Mouse (Mus musculus) hindbrain, embryonic 15.5 days (tissue): ENCODE data around the gene B3gat3. TPM values are rescaled to one million over a fixed set of nuclear protein-coding genes. Genes with fewer than 3 reads are reported as not detected.
A peak's percentile ranks its signal among the peaks of the same experiment; 100 is the strongest.
"Not testable (repeated sequence)": the region's sequence is repeated elsewhere in the genome, so short reads cannot be mapped to it uniquely, and the experiment has no call there.

Experiments used
- ATAC-seq: fragments of 200-750 bp; cut with Nextera tagmentation; 2 replicates; pipeline ENCODE4 v1.8.0; 2017; ENCODE audit warnings: low read depth, moderate number of reproducible peaks, moderate TSS enrichment; ENCODE audit not compliant: low FRiP score
- H3K27ac ChIP-seq: fragments of 300-500 bp; sonication (generic); replicated peaks from 2 replicates; pipeline ENCODE4 v1.5.1; 2015; ENCODE audit warnings: mild to moderate bottlenecking, inconsistent platforms
- H3K27me3 ChIP-seq: fragments of 300-500 bp; sonication (generic); 2 replicates; pipeline ENCODE4 v1.6.1; 2015; ENCODE audit warnings: control low read depth, inconsistent platforms
- H3K36me3 ChIP-seq: fragments of 300-500 bp; sonication (generic); 2 replicates; pipeline ENCODE4 v1.6.1; 2015; ENCODE audit warnings: control low read depth, inconsistent platforms
- H3K4me1 ChIP-seq: fragments of 300-500 bp; sonication (generic); replicated peaks from 2 replicates; pipeline ENCODE4 v1.6.1; 2015; ENCODE audit warnings: control low read depth, inconsistent platforms
- H3K4me2 ChIP-seq: fragments of 300-500 bp; sonication (generic); 2 replicates; pipeline ENCODE4 v1.6.1; 2015; ENCODE audit warnings: moderate library complexity, mild to moderate bottlenecking, inconsistent platforms
- H3K4me3 ChIP-seq: fragments of 300-500 bp; sonication (generic); 2 replicates; pipeline ENCODE4 v1.5.1; 2015; ENCODE audit warnings: mild to moderate bottlenecking, inconsistent platforms
- H3K9ac ChIP-seq: fragments of 300-500 bp; sonication (generic); 2 replicates; pipeline ENCODE4 v1.6.1; 2015; ENCODE audit warnings: inconsistent platforms
- H3K9me3 ChIP-seq: fragments of 300-500 bp; sonication (generic); 2 replicates; pipeline ENCODE4 v1.6.1; 2016; ENCODE audit warnings: control low read depth, inconsistent platforms
- WGBS: fragments of 180-500 bp; shearing (Covaris S2); methylation state at CpG from one replicate; pipeline ENCODE4 v1.1.7; 2015; 5-methylcytosine and 5-hydroxymethylcytosine counted together
- microRNA-seq: library from miRNA; unstranded; fragments of <30 nt; microRNA quantifications from one replicate; pipeline ENCODE4, GENCODE M21; 2016
- polyA plus RNA-seq: library from polyadenylated mRNA; unstranded; fragments of >200 nt; fragmentation: Nextera tagmentation; extraction: Ambion mirVana; gene quantifications from 2 replicates; pipeline ENCODE4 v1.2.1, GENCODE M21; 2015

The B3gat3 gene
- polyA plus RNA-seq, 1 experiment from 2014 or later, result 98.1 TPM

- 7% methylated on average over 9 of the region's 9 CpGs for WGBS
- H3K4me2 ChIP-seq, result peak overlapping the region; percentile 68
- H3K4me3 ChIP-seq, result peak overlapping the region; percentile 79
- ATAC-seq, result no peak
- no peaks in the 10 kb centered on the region for H3K27me3 ChIP-seq
- peak overlapping the region; percentile 77 for H3K9ac ChIP-seq
- peaks cover 74% of the 10 kb centered on the region for H3K36me3 ChIP-seq
- peak overlapping the region; percentile 83 for H3K27ac ChIP-seq
- peaks cover 24% of the 10 kb centered on the region for H3K4me1 ChIP-seq
- H3K9me3 ChIP-seq, result no peaks in the 10 kb centered on the region
These were observed 47.7 kb downstream of the B3gat3 start for GRCm38 (mm10) chr19:8967893-8968292.

GRCm38 (mm10) chr19:8972491-8972890 lies 52.3 kb downstream of the B3gat3 start:
- H3K27me3 ChIP-seq, H3K27ac ChIP-seq, ATAC-seq, H3K9me3 ChIP-seq, H3K9ac ChIP-seq, H3K4me3 ChIP-seq, H3K4me2 ChIP-seq: not testable (repeated sequence)
- peaks cover 83% of the 10 kb centered on the region for H3K36me3 ChIP-seq
- peaks cover 15% of the 10 kb centered on the region for H3K4me1 ChIP-seq
- 91% methylated on average over 8 of the region's 8 CpGs for WGBS

DNA sequence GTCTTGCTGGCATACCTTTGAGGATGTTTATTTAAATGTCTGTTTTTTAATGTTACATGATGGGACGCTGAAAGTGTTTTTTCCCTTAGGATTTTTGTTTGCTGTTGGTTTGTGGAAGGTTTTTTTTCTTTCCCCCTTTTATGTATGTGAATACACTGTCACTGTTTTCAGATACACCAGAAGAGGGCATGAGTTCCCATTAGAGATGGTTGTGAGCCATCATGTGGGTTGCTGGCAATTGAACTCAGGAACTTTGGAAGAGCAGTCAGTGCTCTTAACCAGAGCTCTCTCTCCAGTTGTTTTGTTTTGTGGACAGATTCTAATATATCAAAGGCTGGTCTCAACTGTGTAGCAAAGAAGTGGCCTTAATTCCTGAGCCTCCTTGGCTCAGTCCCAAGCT lies 54.5 kb downstream of the B3gat3 start:
- ATAC-seq, result no peak
- Histone ChIP-seq H3K4me2 (no peak overlapping the region), H3K4me1 (no peaks in the 10 kb centered on the region), H3K36me3 (peaks cover 93% of the 10 kb centered on the region), H3K9ac (no peak overlapping the region), H3K4me3 (no peak overlapping the region), H3K9me3 (no peaks in the 10 kb centered on the region), H3K27me3 (no peaks in the 10 kb centered on the region), H3K27ac (no peak overlapping the region)
- 91% methylated on average over 1 of the region's 1 CpGs for WGBS

- no peak for ATAC-seq
- 97% methylated on average over 2 of the region's 2 CpGs for WGBS
- Histone ChIP-seq H3K36me3 (peaks cover 91% of the 10 kb centered on the region), H3K27ac (no peak overlapping the region), H3K9ac (no peak overlapping the region), H3K4me1 (no peaks in the 10 kb centered on the region), H3K4me2 (no peak overlapping the region), H3K4me3 (no peak overlapping the region), H3K9me3 (no peaks in the 10 kb centered on the region), H3K27me3 (no peaks in the 10 kb centered on the region)
These were observed 55.3 kb downstream of the B3gat3 start for GRCm38 (mm10) chr19:8975491-8975890.

DNA sequence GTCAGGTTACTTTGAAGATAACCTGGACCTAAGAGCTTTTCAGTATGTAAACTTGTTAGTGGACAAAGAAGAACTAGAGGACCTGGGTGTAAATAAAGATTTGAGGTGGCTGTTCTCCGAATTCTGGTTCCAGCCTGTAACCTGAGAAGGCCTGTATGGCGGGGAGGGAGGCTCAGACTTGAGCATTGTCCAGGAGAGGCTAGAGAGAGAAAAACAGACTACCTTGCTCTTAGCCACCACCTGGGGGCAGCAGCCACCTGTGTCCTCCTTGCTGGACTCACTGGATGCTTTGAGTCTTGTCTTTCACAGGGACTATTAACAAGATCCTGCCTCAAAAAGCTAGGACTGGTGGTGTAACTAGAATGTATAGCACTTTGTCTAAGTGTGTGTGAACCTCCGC lies 56.4 kb downstream of the B3gat3 start:
- Histone ChIP-seq H3K36me3 (peaks cover 81% of the 10 kb centered on the region), H3K27ac (no peak overlapping the region), H3K9me3 (no peaks in the 10 kb centered on the region), H3K4me2 (no peak overlapping the region), H3K4me3 (no peak overlapping the region), H3K9ac (no peak overlapping the region), H3K27me3 (no peaks in the 10 kb centered on the region), H3K4me1 (no peaks in the 10 kb centered on the region)
- 0 out of 2 replicates have a peak, but pooled peaks have one; percentile 55 for ATAC-seq
- 63% methylated on average over 3 of the region's 3 CpGs for WGBS

Small RNAs within 50 kb of the gene (microRNA-seq; reads per million reads assigned to microRNA genes)
- not detected for gene Mir5136

Other genes with a start within 250 kb of the B3gat3 start
- gene Slc3a2, start 197.0 kb upstream of the B3gat3 start, polyA plus RNA-seq, result 170 and 175 TPM in 2 replicates
- 91.9 and 96.1 TPM in 2 replicates for gene Wdr74, start 184.5 kb upstream of the B3gat3 start, polyA plus RNA-seq
- 1.3 and 1.7 TPM in 2 replicates for gene 1700092M07Rik, start 179.7 kb upstream of the B3gat3 start, polyA plus RNA-seq
- 113 and 122 TPM in 2 replicates for gene Stx5a, start 179.0 kb upstream of the B3gat3 start, polyA plus RNA-seq
- 142 and 145 TPM in 2 replicates for gene Nxf1, start 163.3 kb upstream of the B3gat3 start, polyA plus RNA-seq
- gene Tmem223, start 149.4 kb upstream of the B3gat3 start, polyA plus RNA-seq, result 213 and 214 TPM in 2 replicates
- 31.6 and 33.1 TPM in 2 replicates for gene Tmem179b, start 145.9 kb upstream of the B3gat3 start, polyA plus RNA-seq
- gene Taf6l, start 134.0 kb upstream of the B3gat3 start, polyA plus RNA-seq, result 30.5 and 32.8 TPM in 2 replicates
- 133 and 144 TPM in 2 replicates for gene Polr2g, start 121.8 kb upstream of the B3gat3 start, polyA plus RNA-seq
- 7.8 and 8.6 TPM in 2 replicates for gene Zbtb3, start 117.8 kb upstream of the B3gat3 start, polyA plus RNA-seq
- gene Ttc9c, start 101.0 kb upstream of the B3gat3 start, polyA plus RNA-seq, result 56.8 and 58.6 TPM in 2 replicates
- 5.4 and 6.5 TPM in 2 replicates for gene Hnrnpul2, start 100.4 kb upstream of the B3gat3 start, polyA plus RNA-seq
- not detected in 2 replicates for gene AC129217.1, start 90.6 kb upstream of the B3gat3 start, polyA plus RNA-seq
- 101 and 104 TPM in 2 replicates for gene Bscl2, start 82.9 kb upstream of the B3gat3 start, polyA plus RNA-seq
- 450 and 460 TPM in 2 replicates for gene Gng3, start 81.2 kb upstream of the B3gat3 start, polyA plus RNA-seq
- gene Lrrn4cl, start 69.6 kb upstream of the B3gat3 start, polyA plus RNA-seq, result 0.61 and 0.92 TPM in 2 replicates
- 141 and 145 TPM in 2 replicates for gene Ubxn1, start 48.9 kb upstream of the B3gat3 start, polyA plus RNA-seq
- 60.2 and 61.5 TPM in 2 replicates for gene Uqcc3, start 39.5 kb upstream of the B3gat3 start, polyA plus RNA-seq
- 43.0 and 45.2 TPM in 2 replicates for gene Lbhd1, start 36.6 kb upstream of the B3gat3 start, polyA plus RNA-seq
- gene Gm49403, start 36.4 kb upstream of the B3gat3 start, polyA plus RNA-seq, result not detected in 2 replicates
- gene 1810009A15Rik, start 31.5 kb upstream of the B3gat3 start, polyA plus RNA-seq, result 45.3 and 51.6 TPM in 2 replicates
- not detected in 2 replicates for gene Gm49416, start 31.4 kb upstream of the B3gat3 start, polyA plus RNA-seq
- 33.0 and 35.3 TPM in 2 replicates for gene Ints5, start 27.4 kb upstream of the B3gat3 start, polyA plus RNA-seq
- gene Ganab, start 22.3 kb upstream of the B3gat3 start, polyA plus RNA-seq, result 83.0 and 84.9 TPM in 2 replicates
- gene Rom1, start 9.0 kb downstream of the B3gat3 start, polyA plus RNA-seq, result 2.7 and 3.1 TPM in 2 replicates
- gene Eml3, start 9.2 kb downstream of the B3gat3 start, polyA plus RNA-seq, result 9.9 and 12.8 TPM in 2 replicates
- 103 and 109 TPM in 2 replicates for gene Mta2, start 21.5 kb downstream of the B3gat3 start, polyA plus RNA-seq
- gene Tut1, start 33.5 kb downstream of the B3gat3 start, polyA plus RNA-seq, result 24.9 and 25.4 TPM in 2 replicates
- gene Eef1g, start 46.7 kb downstream of the B3gat3 start, polyA plus RNA-seq, result 289 TPM in 2 replicates
- 4.6 TPM in 2 replicates for gene Ahnak, start 68.9 kb downstream of the B3gat3 start, polyA plus RNA-seq
- not detected in 2 replicates for gene Scgb1a1, start 167.6 kb downstream of the B3gat3 start, polyA plus RNA-seq
- gene Asrgl1, start 215.3 kb downstream of the B3gat3 start, polyA plus RNA-seq, result 25.1 and 28.2 TPM in 2 replicates